In the genomic region with DNA sequence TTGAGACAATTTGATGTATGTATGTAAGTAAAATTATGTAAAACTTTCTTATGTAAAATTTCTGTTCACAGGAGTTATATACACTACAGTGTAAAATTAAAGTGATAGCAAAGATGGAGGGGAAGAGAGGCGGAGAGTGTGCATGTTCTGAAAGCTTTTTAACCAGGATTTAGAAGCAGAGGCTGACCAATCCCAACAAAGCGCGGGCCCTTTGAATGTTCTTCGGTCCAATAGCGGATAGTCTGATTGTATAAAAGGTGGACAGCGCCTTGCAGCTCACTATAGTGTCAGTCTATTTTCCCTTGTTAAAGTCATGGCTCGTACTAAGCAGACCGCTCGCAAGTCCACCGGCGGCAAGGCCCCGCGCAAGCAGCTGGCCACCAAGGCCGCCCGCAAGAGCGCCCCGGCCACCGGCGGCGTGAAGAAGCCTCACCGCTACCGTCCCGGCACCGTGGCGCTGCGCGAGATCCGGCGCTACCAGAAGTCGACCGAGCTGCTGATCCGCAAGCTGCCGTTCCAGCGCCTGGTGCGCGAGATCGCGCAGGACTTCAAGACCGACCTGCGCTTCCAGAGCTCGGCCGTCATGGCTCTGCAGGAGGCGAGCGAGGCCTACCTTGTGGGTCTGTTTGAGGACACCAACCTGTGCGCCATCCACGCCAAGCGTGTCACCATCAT, we compare ENCODE assay signal across 8 mouse cellular contexts. TPM values are rescaled to one million over a fixed set of nuclear protein-coding genes. Genes with fewer than 3 reads are reported as not detected.
A peak's percentile ranks its signal among the peaks of the same experiment; 100 is the strongest.
DNase-seq lines count a peak whose midpoint lies in the region; ATAC-seq and TF ChIP-seq lines count a peak whose summit lies in the region.
"Not testable (repeated sequence)": the region's sequence is repeated elsewhere in the genome, so short reads cannot be mapped to it uniquely, and the experiment has no call there.

A gene (plus strand): TSS at position 201 of the 675 bp plus-strand sequence.

- H3K4me2 ChIP-seq in hindbrain, embryonic 15.5 days = peak within 1 kb of the TSS; percentile 87

- H3K4me3 ChIP-seq in hindbrain, embryonic 15.5 days = peak within 1 kb of the TSS; percentile 45

- peak within 1 kb of the TSS; percentile 94 for H3K27ac ChIP-seq in hindbrain, embryonic 15.5 days (replicated peaks)

- POLR2A ChIA-PET in Patski (lab: Charles Lee) = interaction anchor here (0.8 to 1.2 kb wide), 4 partner anchors 9 to 183 kb away, joined by 3 to 4 read pairs (median 3); a partner anchor contains a TSS

- peak; percentile 82 for ATAC-seq in Patski
- ATAC-seq in hindbrain, embryonic 15.5 days (ENCODE audit: low FRiP score, low read depth) = peak; percentile 83

- not testable (repeated sequence) for H3K9me3 ChIP-seq in hindbrain, embryonic 15.5 days

- TF ChIP-seq CTCF in Patski (IDR thresholded peaks at IDR 0.05) = not testable (repeated sequence)

- not testable (repeated sequence) for H3K36me3 ChIP-seq in hindbrain, embryonic 15.5 days

- not testable (repeated sequence) for DNase-seq in Patski (ENCODE audit: low read depth, low spot score)
- DNase-seq in cerebellum, postnatal 25 days = peak; percentile 75 to 89
- peak; percentile 92 to 98 for DNase-seq in frontal cortex, postnatal 25 days (ENCODE audit: low spot score in 2 of 2)
- DNase-seq in layer of hippocampus, postnatal 36 days = peak; percentile 85 to 86
- DNase-seq in lung, postnatal 36 days = peak; percentile 94
- DNase-seq in retina, embryonic 14.5 days (ENCODE audit: low spot score) = peak; percentile 98
- peak; percentile 93 for DNase-seq in thymus, postnatal 4 days

- in situ Hi-C loops in Patski (cut with MboI; ENCODE audit: low pct_unique_long_range_greater_than_20kb) = loop anchor here (25.0 kb wide), 1 partner anchor 1965 kb away; a partner anchor contains a TSS

- WGBS in hindbrain, embryonic 15.5 days = 1% methylated on average over 22 of the region's 47 CpGs

- peaks cover 21% of the 10 kb centered on the region for H3K4me1 ChIP-seq in hindbrain, embryonic 15.5 days (replicated peaks)

- not testable (repeated sequence) for H3K27me3 ChIP-seq in Patski; hindbrain, embryonic 15.5 days

- CTCF ChIA-PET in Patski (lab: Charles Lee) = interaction anchor here (1.3 to 1.6 kb wide), 2 partner anchors 13 to 51 kb away, joined by 3 to 4 read pairs; no protein-coding TSS in a partner anchor

- H3K9ac ChIP-seq in hindbrain, embryonic 15.5 days = peak within 1 kb of the TSS; percentile 46

RNA-seq across cellular contexts. Expression of the gene that starts here (rescaled TPM):
- 0.65 TPM for polyA plus RNA-seq in Patski (2021)
- polyA plus RNA-seq in hindbrain, embryonic 15.5 days (2015; fragmentation: Nextera tagmentation; extraction: Ambion mirVana) = 1.8 and 3.1 TPM in 2 replicates
- total RNA-seq in layer of hippocampus, postnatal 36 days (2021) = 10 to 100 TPM; 15.0 to 21.4 TPM

Comparison
In these comparisons a context has a peak if more than half of its experiments do, and no peak if none do; other contexts are left out.
1. Peak in ATAC-seq in Patski; RNA of the gene not detected or under 1 TPM.